Mouse (Mus musculus): ENCODE results near the gene Neurog2. TPM values are rescaled to one million over a fixed set of nuclear protein-coding genes. Genes with fewer than 3 reads are reported as not detected.

Neurog2 gene
- not detected in 2 replicates for polyA plus RNA-seq (2012; rRNA removed)

DNA sequence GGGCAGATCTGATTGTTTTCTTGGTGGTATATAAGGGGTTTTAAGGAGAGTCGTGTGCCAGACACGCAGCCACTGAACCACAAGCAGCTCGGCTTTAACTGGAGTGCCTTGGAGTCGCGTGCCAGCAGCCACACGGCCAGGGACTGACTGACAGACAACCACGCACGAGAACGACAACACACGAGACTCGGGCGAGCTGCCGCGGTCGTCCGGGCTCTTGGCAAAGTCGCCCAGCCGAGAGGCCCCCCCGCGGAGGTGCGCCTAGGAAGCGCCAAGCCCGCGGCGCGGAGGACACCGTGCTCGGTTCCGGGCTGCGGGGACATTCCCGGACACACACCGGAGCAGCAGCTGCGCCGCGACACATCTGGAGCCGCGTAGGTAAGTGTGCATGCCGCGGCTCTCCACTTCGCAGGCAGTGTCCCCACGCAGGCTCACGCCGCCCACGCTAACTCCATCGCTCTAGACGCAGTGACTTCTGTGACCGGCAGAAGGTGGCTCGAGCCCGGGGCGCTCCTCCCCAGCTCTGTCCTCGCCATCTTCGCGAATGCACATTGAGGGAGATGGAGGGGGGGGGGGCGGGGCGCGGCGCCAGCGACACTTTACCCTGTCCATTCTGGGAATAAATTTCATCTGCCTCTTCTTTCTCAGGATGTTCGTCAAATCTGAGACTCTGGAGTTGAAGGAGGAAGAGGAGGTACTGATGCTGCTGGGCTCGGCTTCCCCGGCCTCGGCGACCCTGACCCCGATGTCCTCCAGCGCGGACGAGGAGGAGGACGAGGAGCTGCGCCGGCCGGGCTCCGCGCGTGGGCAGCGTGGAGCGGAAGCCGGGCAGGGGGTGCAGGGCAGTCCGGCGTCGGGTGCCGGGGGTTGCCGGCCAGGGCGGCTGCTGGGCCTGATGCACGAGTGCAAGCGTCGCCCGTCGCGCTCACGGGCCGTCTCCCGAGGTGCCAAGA, at the start of gene Neurog2:
Gene Neurog2, plus strand, starts transcription at position 56 of the 953 bp plus-strand sequence.
- DNase-seq (ENCODE audit: low read depth), result no peak

DNA sequence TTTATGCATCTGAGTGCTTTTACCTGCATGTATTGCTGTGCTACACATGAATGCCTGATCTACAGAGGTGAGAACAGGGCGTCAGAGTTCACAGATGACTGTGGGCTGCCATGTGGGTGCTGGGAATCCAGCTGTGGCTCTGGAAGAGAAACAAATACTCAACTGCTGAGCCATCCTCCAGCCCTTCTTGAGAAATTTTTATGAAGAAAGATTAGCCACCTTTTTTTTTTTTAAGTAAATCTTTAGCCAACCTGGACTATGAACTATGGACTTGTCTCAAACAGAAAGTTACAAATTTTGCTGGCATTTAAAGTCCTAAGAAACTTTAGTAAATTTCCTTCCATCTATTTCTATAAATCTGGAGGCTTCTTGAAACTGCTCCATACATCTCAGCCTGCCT, 35.8 kb upstream of the Neurog2 start:
- no peak for DNase-seq (ENCODE audit: low read depth)

DNA sequence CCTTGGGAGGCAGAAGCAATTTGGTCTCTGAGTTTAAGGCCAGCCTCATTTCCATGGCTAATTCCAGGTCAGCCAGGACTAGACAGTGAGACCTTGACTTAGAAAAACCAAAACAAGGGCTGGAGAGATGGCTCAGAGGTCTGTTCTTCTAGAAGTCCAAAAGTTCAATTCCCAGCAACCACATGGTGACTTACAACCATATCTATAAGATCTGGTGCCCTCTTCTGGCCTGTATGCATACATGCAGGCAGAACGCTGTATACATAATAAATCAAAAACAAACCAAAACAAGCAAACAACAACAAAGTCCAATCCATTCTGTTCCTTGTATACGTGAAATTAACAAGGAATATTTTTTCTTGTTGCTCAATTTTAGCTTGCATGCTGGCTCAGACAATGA, 24.8 kb upstream of the Neurog2 start:
- DNase-seq (ENCODE audit: low read depth), result no peak

DNA sequence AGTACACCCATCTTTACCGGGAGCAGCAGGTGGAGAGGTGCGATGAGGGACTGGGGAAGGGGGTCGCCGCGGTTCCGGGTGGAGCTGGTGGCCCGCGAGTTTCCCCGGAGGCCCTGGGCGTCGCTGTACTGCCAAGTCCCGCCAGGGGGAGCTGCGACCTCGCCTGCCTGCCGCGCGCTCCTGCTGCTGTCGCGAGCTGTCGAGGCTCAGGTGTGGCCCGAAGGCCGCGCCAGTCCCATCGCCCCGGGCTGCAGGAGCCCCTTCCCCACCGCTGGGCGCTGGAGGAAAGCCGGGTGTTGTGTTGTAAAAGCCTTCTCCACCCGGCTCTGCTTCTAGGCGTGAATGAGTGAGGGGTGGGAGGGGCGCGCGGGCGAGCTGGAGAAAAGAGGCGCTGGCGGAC, 7.6 kb upstream of the Neurog2 start:
- DNase-seq (ENCODE audit: low read depth), result no peak

DNA sequence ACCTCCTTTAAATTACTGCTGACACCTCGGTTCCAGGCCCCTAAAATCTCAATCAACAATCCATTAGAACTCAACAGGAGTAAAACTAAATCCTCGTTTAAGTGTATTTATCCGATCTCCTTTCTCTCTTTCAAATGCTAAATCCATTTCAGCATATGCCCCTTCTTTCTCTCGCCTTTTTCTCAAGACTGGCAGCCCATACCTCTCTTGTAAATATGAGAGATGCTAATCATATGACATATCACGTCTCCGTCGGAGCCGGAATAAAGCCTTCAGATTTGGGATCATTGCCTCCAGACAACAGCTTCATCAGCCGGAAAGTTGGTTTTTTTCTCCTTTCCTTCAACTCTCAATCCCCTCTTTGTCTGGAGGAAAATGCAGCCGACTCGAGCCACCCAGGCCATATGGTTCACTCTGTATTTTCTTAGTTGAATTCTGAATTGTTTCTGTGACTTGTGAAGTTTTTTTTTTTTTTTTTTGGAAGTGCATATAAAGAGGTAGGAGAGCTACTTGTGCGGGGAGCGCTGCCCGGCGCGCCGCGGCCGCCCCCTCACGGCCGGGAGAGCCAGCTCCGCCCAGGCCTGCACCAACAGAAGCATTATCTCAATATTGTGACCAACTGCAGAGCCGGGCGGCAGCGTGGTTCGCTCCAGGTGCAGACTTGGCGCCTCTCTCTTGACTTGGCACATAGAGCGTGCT, 7.1 kb upstream of the Neurog2 start:
- DNase-seq (ENCODE audit: low read depth), result no peak

DNA sequence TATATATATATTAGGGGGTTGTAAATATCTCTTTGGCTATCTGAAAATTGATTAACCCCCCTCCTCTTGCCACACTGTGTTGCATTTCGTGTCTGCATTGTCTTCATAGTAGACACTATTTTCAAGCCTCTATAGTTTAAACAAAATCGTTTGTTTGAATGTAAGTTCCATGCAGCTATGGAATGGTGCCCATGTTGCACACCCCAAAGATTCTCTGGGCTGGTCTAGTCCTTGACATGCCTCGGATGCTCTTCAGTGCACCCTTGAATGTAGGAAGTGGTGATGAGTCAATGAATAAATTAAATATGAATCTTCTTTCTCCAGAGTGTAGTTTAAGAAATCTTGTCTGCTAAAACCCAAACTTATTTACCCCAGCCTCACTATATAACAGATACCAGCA, 6.4 kb upstream of the Neurog2 start:
- DNase-seq (ENCODE audit: low read depth), result no peak

DNA sequence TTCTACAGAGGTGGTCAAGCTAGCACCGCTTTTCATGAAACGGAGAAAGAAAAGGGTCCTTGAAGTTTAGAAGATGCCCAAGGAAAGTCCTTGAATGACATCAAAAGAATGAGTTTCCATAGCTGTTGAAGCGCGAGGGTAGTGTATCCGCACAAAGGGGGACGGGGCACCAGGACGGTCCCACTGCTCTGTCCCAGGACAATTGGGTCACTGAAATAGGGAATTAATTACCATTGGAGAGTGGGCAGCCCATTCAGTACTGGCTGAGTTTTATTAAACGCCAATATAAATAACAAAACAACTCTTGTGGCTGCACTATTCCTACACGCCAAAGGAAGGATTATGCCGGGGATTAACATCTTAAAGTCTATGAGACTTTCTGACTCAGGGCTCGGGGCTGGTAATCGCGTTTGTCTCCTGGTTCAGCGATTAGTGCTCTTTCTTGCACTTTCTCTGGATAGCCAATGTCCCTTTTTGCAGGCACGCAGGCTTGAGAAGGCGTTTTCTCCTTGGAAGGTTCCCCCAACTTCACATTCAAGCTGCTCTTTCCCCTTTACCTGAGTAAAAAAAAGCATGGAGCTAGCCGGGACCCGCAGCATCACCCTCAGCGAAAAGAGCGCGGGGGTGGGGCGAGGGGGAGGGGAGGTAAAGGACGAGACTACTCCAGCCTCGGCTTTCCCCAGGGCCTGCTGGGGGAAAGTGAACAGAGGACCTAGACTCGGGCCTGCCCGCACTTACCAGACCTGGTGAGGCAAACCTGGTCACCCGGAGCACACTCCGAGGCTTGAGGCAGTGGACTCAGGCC, 5.6 kb upstream of the Neurog2 start:
- DNase-seq (ENCODE audit: low read depth), result no peak

DNA sequence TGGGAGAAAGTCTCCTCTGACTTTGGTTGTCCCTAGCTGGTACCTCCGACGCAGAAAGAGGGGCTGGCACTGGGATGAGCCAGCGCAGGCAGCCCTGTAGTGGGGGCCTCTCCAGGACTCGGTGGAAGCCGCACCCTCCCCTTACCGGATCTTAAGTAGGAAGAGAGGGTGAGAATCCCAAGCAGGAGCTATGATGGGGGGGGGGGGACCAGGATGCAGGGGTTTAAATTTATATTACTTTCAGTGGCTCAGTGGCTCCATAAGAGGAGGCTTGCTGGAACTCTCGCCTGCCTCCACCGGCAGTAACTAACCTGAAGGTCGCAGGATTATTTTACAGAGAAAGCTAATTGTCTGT, 5.0 kb upstream of the Neurog2 start:
- DNase-seq (ENCODE audit: low read depth), result no peak

DNA sequence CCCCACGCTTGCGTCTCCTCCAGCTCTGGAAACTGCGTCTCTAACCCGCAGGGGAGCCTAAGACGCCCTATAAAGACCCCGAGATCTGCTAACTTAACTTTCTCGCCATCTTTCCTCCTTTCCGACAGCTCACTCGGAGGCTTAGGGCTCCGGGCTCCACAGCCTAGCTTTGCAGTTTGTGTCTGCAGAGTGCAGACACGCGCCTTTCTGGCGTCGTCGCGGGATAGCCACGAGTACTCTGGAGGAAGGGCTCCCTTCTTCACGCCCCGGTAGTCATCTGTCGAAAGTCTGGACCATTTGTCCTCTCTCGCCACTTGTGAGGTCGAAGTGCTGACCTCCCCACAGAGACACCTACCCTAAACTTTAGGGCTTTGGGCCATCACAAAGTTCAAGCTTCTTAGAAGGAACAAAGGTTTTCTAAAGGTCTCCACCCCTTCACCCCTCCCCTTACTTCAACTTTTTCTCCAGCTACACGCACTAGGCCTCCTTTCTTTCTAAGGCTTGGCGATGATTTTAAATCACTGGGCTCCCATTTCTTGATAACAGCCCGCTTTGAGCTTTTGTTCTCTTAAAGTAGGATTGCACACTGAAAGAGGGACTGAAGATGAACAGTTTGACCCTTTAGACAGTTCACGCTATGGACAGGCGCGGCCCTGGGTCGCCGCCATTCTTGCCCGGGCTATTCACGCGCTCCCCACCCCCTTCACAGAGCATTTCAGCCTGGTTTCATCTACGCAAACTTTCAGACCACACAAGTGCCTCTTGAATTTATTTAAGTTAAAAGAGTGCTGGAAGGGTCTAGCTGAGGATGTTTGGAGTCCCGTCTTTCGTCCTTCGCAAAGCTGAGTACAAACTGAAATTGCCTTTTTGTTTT, 4.4 kb upstream of the Neurog2 start:
- DNase-seq (ENCODE audit: low read depth), result no peak

DNA sequence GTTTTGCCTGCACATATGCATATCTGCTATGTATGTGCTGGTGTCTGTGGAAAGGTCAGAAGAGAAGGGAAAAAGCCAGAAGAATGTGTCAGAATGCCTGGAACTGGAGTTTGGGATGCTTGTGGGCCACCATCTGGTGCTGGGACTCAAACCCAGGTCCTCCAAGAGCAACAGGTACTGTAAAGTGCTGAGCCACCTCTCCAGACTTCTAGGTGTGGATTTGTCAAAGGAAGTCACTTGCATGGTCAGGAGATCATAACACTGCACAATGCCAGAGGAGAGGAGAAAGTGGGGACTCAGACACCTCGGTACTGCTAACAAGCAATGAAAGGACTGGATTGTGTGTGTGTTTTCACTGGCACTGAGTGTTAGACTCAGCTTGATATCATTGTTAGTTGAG, 2.7 kb upstream of the Neurog2 start:
- DNase-seq (ENCODE audit: low read depth), result no peak

DNA sequence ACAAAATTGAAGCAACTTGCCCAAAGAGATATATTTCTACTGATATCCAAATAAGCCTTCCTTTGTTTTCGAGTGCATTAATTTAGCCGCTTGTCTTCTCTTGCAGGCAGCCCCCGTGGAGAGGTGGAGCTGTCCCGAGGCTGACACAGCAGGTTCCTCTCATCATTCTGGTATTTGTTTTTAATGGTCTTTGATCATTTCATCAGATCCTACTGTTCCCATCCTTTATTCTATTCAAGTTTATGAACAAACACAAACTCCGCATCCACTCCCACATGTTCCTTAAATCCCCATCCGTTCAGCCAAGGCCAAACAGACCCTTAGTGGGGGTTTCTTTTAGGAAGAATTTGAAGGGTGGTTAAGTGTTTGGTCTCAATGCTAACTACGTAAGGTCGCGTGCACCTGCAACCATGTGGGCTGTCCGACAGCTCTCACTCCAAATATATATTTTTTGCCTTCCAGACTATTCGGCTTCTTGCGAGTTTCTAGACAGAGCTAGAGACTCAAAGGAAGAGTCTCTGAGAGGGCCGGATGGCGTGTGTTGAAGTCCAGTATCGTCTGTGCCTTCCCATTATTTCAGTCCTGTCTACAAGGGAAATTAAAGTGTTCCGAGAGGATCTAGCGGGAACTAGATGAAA, 2.1 kb upstream of the Neurog2 start:
- DNase-seq (ENCODE audit: low read depth), result no peak

DNA sequence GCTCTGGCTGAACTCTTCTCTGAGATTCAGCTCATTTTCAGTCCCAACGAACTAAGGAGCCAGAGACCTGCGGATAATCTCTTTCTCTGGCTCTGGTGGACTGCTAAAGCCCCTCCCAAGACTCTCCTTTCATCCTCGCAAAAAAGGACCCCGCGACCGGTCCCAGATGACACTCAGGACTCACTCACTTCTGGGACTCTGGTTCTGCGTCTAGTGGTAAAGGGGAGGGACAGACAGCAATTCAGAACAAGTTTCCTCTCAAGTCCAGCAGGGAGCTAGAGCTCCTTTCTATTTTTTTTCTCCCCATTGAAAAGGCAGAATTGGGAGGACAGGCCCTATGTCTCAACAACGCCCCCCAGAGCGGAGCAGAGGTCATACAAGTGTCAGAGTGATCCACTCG, 1.4 kb upstream of the Neurog2 start:
- no peak for DNase-seq (ENCODE audit: low read depth)

DNA sequence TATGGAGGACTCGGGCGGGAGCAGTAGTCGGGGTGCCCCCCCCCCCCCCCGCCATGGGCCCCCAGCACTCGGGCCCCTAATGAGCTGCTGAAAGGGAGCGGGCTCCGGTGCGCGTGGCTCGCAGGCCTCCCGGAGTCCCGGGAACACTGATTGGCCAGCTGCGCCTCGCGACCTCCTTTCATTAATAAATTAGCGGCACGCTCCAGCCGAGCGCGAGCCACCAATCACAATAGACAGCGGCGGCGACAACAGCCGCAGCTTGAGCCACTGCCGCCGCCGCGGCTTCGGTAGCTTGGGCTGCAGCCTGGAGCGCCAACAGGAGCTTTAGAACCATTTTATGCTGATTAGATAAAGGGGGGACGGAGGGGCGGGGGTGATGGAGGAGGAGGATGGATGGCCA, 404 bp upstream of the Neurog2 start:
- DNase-seq (ENCODE audit: low read depth), result no peak

DNA sequence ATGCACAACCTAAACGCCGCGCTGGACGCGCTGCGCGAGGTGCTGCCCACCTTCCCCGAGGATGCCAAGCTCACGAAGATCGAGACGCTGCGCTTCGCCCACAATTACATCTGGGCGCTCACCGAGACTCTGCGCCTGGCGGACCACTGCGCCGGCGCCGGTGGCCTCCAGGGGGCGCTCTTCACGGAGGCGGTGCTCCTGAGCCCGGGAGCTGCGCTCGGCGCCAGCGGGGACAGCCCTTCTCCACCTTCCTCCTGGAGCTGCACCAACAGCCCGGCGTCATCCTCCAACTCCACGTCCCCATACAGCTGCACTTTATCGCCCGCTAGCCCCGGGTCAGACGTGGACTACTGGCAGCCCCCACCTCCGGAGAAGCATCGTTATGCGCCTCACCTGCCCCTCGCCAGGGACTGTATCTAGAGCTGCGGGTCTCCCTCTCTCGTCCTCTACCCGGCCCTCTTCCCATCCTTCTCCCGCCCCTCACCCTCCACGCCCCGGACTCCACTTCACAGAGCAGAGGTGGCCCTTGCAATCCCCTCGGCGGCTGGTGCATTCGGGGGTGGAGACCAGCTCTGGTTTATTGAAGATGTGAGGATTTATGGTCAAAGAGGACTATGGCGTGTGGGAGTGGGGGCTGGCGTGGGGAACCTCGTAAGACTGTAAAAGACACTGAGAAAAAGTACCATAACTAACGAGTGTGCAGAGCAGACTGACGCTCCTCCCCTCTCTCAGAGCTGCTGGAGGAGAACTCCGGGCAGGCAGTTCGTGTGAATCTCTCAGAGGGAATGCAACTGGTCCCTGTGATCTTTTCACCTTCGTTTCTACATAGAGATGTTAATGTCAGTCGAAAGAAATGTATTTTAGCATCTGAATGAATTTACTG, 1.4 kb downstream of the Neurog2 start:
- no peak for DNase-seq (ENCODE audit: low read depth)

DNA sequence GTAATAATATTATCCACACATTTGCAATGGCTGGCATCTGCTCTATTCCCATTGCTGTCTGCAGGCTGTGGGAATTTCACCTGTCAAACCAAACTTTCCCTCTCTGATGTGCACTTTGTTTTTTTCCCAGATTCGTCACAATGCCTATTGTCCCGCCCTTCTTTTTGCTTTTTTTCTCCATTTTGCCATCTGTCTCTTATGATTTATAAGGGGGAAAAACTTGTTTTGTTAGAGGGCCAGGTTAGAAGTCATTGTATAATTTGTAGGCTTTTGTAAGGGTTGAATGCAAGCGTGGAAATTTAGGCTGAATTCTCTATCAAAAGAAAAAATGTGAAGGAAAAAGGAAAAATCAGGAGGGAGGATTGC, 2.0 kb downstream of the Neurog2 start:
- DNase-seq (ENCODE audit: low read depth), result no peak

DNA sequence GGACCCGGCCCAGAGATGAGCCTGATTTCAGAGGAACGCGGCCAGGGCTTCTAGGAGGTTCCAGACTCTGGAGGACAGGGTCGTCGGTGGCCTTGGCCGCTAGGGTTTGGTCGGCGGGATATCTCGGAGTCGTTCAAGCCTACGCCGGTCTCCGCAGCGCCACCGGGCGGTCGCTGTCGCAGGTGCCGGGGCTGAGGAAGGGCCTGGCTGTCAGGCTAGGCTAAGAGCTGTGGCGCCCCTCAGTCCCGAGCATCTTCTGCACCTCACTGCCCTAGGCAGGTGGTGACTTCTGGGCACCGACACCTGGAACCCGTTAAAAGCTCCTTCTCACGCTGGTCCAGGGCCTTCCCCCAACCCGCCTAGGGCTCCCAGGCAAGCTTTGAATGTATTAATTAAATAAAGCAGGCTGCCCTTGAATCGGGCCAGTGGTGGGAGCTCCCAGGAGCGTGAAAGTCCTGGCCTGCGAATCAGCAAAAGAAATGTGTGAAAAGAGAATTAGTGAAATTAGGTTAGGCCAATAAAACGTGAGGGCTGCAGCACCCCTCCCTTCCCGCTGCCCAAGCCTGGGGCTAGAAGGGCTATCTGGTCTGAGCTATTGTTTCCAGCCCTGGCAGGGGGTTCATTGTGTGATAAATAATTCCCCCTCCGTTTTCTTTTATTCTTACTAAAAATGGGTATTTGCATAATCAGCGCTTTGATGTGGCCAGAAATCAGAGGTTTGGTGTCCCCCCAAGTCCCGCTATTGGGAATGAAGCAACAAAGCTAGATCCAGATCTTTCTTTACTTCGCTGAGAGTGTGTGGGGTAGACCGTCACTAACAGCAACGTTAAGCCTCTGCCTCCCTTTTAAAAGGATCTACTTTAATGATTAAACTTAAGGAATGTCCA, 7.2 kb downstream of the Neurog2 start:
- no peak for DNase-seq (ENCODE audit: low read depth)

DNA sequence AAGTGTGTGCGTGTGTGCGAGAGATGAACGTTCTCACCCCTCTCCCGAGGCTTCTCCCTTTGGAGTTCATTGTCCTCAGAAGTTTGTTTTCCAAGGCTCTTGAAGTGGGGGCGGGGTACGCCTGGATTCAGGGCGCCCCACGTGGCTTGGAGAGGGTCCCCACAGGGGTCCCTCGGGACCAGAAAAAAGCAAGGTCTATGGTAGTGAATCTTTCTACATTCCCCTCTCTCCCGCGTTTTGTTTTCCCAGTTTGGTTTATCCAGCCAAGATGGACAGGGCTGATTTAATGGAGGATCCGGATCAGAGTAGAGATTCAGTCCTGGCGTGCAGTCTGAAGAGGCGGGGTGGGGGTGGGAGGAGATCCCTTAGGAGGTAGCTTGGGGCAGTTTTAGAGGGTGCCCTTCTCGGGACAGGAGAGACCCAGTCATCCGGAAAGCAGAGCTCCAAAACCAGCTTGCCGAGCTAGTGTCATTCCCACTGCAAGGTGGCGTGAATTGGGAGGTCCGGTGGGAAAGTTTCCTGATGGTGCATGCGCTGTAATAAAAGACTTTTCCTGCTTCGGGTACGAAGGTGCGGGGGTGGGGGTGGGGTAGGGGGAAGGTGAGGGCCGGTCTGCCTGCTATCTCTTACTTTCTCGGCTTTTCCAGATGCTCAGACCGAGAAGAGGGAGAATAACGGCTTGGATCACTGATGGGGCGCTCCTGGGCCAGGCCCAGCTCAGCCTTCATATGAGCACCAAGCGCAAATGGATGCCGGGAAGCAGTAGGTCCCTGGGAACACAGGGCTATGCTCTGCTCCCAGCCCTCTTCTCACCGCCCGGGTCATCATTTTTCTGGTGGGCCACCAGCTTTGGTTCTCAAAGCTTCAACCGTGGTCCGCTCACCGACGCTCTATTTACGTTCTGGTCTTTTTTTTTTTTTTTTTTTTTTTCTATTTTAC, 8.1 kb downstream of the Neurog2 start:
- DNase-seq (ENCODE audit: low read depth), result no peak

DNA sequence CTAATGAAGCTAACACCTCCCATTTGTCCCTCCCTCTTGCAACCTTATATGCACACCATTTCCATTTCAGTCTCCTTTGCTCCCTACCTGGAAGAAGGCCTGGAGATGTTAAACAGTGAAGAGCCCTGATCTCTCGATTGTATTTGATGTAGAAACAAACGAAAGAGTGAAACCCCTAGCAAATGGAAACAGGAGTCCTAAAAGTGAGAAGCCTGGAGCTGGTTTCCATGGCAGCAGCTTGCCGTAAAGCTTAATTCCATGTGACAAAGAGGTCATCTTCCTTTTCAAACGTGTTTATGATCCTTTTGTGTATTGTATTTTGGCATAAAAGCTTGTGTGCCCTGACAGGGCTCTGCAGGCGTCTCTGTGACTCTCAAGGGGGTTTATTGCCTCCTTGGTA, 9.3 kb downstream of the Neurog2 start:
- DNase-seq (ENCODE audit: low read depth), result no peak

Data from gonadal fat pad, adult 2 months (tissue).